Mouse (Mus musculus): Measurements from ENCODE around the gene Hmgn5. TPM values are rescaled to one million over a fixed set of nuclear protein-coding genes. Genes with fewer than 3 reads are reported as not detected.

Hmgn5 gene
- polyA plus RNA-seq, 1 experiment from 2014 or later, result 11.3 TPM

Other genes with a start within 250 kb of the Hmgn5 start
- gene Brwd3, start 179.0 kb downstream of the Hmgn5 start, polyA plus RNA-seq (2015; fragmentation: Nextera tagmentation; extraction: Ambion mirVana), result 0.74 and 0.91 TPM in 2 replicates
- gene Sh3bgrl, start 82.0 kb upstream of the Hmgn5 start, polyA plus RNA-seq (2015; fragmentation: Nextera tagmentation; extraction: Ambion mirVana), result 55.0 and 55.1 TPM in 2 replicates
- gene Gm6377, start 183.4 kb upstream of the Hmgn5 start, polyA plus RNA-seq (2015; fragmentation: Nextera tagmentation; extraction: Ambion mirVana), result 0.28 and 0.46 TPM in 2 replicates